Mouse (Mus musculus) stomach, postnatal 0 days (tissue): ENCODE measurements around the gene Trcg1.

Experiments
- CTCF ChIP-seq: IDR thresholded peaks from 2 replicates; pipeline ENCODE4 v1.5.1; 2016; ENCODE audit warnings: antibody characterized with exemption, low read depth, mild to moderate bottlenecking, moderate library complexity
- EP300 ChIP-seq: optimal IDR thresholded peaks from 2 replicates; pipeline ENCODE3; 2016; ENCODE audit warnings: antibody characterized with exemption

- TF ChIP-seq CTCF (no peak), EP300 (no peak)
Observed at GRCm38 (mm10) chr9:57233142-57233541, 3.2 kb upstream of the Trcg1 start.
